Mouse (Mus musculus) neural tube, embryonic 12.5 days (tissue): ENCODE measurements around the gene Mab21l2. TPM values are rescaled to one million over a fixed set of nuclear protein-coding genes. Genes with fewer than 3 reads are reported as not detected.

ENCODE experiments used
- ATAC-seq: fragments of 200-750 bp; cut with Nextera tagmentation; 2 replicates; pipeline ENCODE4 v1.8.0; 2017; ENCODE audit warnings: low read depth, mild to moderate bottlenecking, moderate TSS enrichment, moderate library complexity; ENCODE audit not compliant: low FRiP score
- H3K27ac ChIP-seq: fragments of 300-500 bp; sonication (generic); 2 replicates; pipeline ENCODE4 v1.5.1; 2016
- H3K27me3 ChIP-seq: fragments of 300-500 bp; sonication (generic); replicated peaks from 2 replicates; pipeline ENCODE4 v1.6.1; 2016; ENCODE audit warnings: mild to moderate bottlenecking
- H3K36me3 ChIP-seq: fragments of 300-500 bp; sonication (generic); 2 replicates; pipeline ENCODE4 v1.6.1; 2016; ENCODE audit warnings: mild to moderate bottlenecking
- H3K4me1 ChIP-seq: fragments of 300-500 bp; sonication (generic); 2 replicates; pipeline ENCODE4 v1.6.1; 2016
- H3K4me2 ChIP-seq: fragments of 300-500 bp; sonication (generic); replicated peaks from 2 replicates; pipeline ENCODE4 v1.6.1; 2016; ENCODE audit warnings: mild to moderate bottlenecking
- H3K4me3 ChIP-seq: fragments of 300-500 bp; sonication (generic); 2 replicates; pipeline ENCODE4 v1.5.1; 2016
- H3K9ac ChIP-seq: fragments of 300-500 bp; sonication (generic); 2 replicates; pipeline ENCODE4 v1.6.1; 2016; ENCODE audit warnings: mild to moderate bottlenecking
- H3K9me3 ChIP-seq: fragments of 300-500 bp; sonication (generic); 2 replicates; pipeline ENCODE4 v1.6.1; 2016; ENCODE audit warnings: mild to moderate bottlenecking
- WGBS: fragments of 180-500 bp; shearing (Covaris S2); methylation state at CpG from one replicate; pipeline ENCODE4 v1.1.7; 2016; 5-methylcytosine and 5-hydroxymethylcytosine counted together
- polyA plus RNA-seq: library from polyadenylated mRNA; unstranded; fragments of >200 nt; fragmentation: Nextera tagmentation; extraction: Ambion mirVana; gene quantifications from 2 replicates; pipeline ENCODE4 v1.2.1, GENCODE M21; 2016

Gene Mab21l2
- polyA plus RNA-seq, 1 experiment from 2014 or later: 194 TPM

DNA sequence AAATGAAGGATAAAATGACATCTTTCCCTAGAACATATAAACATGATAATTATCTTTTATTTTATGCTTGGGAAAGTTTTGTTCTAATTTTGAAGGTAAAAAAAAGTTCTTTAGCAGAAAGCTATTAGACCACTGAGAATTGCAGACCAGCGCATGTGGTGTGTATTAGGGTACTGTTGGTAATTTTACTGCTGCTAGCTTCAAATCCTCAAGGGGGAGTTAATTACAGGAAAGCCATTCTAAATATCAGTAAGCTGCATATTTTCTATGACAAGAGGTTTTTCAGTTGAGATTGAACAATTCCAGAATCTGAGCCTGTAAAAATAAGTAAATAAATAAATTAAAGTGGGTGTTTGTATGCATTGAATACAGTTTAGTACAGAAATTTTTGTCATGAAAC is 11.7 kb downstream of the Mab21l2 start:
- Histone ChIP-seq H3K4me3 (no peak overlapping the region), H3K4me1 (peaks cover 15% of the 10 kb centered on the region), H3K4me2 (no peak overlapping the region), H3K9me3 (no peaks in the 10 kb centered on the region), H3K27ac (no peak overlapping the region), H3K27me3 (no peaks in the 10 kb centered on the region), H3K36me3 (no peaks in the 10 kb centered on the region), H3K9ac (no peak overlapping the region)
- 60% methylated on average over 1 of the region's 1 CpGs for WGBS
- no peak for ATAC-seq

GRCm38 (mm10) chr3:86531531-86532269 is 16.7 kb downstream of the Mab21l2 start:
- Histone ChIP-seq H3K36me3 (no peaks in the 10 kb centered on the region), H3K4me2 (peak overlapping the region; percentile 33), H3K4me3 (no peak overlapping the region), H3K27me3 (no peaks in the 10 kb centered on the region), H3K4me1 (no peaks in the 10 kb centered on the region), H3K9ac (no peak overlapping the region), H3K9me3 (no peaks in the 10 kb centered on the region), H3K27ac (peak overlapping the region; percentile 32; the same call in 1 of the 2 replicates)
- ATAC-seq: no peak
- 49% methylated on average over 16 of the region's 16 CpGs for WGBS

GRCm38 (mm10) chr3:86522880-86523505 is 25.4 kb downstream of the Mab21l2 start:
- no peaks in the 10 kb centered on the region for H3K36me3 ChIP-seq
- H3K27me3 ChIP-seq: no peaks in the 10 kb centered on the region
- H3K4me2 ChIP-seq: no peak overlapping the region
- H3K9ac ChIP-seq: no peak overlapping the region
- H3K4me3 ChIP-seq: no peak overlapping the region
- no peaks in the 10 kb centered on the region for H3K9me3 ChIP-seq
- H3K27ac ChIP-seq: no peak overlapping the region
- WGBS: 89% methylated on average over 3 of the region's 3 CpGs
- H3K4me1 ChIP-seq: no peaks in the 10 kb centered on the region
- no peak for ATAC-seq

DNA sequence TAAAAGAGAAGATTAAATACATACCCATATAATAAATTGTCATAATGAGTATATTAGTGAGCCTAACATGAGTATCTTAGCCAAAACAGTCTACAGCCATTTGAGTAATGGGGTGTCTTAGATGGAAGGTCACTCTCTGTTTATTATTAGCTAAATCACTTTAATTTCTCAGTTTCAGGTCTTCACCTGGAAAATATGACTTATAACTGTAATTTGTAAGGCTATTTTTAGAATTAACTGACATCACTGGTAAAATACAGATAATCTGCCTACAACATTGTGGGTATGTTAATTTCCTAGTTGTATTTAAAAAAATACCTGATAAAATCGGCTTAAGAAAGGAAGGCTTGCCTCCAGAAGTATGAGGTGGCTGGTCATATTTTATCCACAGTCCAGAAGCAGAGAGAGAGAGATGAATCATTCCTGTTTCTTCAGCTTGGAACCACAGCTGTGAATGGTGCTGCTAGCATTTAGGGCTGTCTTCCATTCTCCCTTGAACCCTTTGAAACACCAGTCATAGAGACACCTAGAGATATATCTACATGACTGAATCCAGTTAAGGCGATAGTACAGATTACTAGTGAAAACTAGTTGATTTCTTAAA is 29.8 kb downstream of the Mab21l2 start:
- Histone ChIP-seq H3K27ac (no peak overlapping the region), H3K4me1 (no peaks in the 10 kb centered on the region), H3K9me3 (no peaks in the 10 kb centered on the region), H3K9ac (no peak overlapping the region), H3K27me3 (no peaks in the 10 kb centered on the region), H3K4me2 (no peak overlapping the region), H3K36me3 (no peaks in the 10 kb centered on the region), H3K4me3 (no peak overlapping the region)
- no peak for ATAC-seq
- 83% methylated on average over 2 of the region's 2 CpGs for WGBS

DNA sequence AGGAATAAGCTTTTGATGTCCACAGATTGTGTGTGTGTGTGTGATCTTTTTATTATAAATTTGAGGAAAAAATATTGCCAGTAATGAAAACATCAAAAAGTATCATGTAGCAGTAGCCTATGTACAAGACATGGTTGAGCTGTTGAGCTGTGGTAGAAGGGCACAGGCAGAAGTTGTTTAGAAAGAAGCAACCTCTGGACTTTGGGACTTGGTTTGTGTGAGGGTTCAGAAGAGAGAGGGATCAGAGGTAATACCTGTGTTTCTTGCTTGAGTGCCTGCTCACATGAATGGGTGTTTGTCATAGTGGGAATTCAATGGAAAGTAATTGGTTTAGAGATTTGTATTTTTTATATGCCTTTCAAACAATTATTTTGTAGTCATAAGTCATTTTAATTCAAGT is 47.8 kb downstream of the Mab21l2 start:
- no peak overlapping the region for H3K9ac ChIP-seq
- ATAC-seq: no peak
- no peaks in the 10 kb centered on the region for H3K9me3 ChIP-seq
- no peaks in the 10 kb centered on the region for H3K27me3 ChIP-seq
- no peak overlapping the region for H3K4me3 ChIP-seq
- H3K27ac ChIP-seq: no peak overlapping the region
- H3K4me2 ChIP-seq: no peak overlapping the region
- no peaks in the 10 kb centered on the region for H3K36me3 ChIP-seq
- H3K4me1 ChIP-seq: no peaks in the 10 kb centered on the region
